Mouse (Mus musculus) layer of hippocampus, adult 9-11 months (tissue): ENCODE data around the gene Rbms2.
A peak's percentile ranks its signal among the peaks of the same experiment; 100 is the strongest.

Experiments
- DNase-seq: peaks from one replicate; pipeline ENCODE4 v3.0.0; 2022

Gene Rbms2

DNA sequence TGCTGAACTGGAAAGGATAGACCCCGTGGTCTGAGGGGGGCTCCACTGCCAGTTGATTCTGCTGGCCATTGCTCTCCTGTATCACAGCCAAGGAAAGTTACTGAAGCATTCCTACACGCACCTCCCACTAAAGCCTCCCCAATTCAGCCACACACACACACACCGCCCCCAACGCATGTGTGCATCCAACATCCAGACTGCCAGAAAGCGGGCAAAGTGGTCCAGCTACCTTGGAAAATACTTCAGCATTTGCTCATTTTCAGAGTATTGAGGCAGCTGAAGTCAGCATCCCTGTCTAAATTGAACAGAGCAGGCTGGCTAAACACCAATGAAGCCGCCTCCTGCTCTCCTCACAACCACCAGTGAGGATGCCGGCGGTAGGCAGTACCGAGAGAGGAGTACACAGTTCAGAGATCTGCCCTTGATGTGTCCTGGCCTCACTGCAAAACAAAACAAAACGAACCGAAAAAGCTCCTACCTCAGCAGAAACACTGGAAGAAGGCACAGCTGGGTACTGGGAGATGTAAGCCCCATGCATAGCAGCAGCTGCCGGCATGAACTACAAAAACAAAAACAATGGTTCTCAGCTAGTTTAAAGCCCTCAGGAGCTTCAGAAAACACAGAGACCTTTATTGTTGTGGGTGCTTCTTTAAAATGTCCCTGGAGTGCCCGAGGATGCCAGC, 46.3 kb downstream of the Rbms2 start:
- DNase-seq, result peak; percentile 79

- DNase-seq, result no peak
Measured at GRCm38 (mm10) chr10:128131812-128132211, 48.3 kb downstream of the Rbms2 start.

GRCm38 (mm10) chr10:128131297-128131696, 48.8 kb downstream of the Rbms2 start:
- no peak for DNase-seq

DNA sequence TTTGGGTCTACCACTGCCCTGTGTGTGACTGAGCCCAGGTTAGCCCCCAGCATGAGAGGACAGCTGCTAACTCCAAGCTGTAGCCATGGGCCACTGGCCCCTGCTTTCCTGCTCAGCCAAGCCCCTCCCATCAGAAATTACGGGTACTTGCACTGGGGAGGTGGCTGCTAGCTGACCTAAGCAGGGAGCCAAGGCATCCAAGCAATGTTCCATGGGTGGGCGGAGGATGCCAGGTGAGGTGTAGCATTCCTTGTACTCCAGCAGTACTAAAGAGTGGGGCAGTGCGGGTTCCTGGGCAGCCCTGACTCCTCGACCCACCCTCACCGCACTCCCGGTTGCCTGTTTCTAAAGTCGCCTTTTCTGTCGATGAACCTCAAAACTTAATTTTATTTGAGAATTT, 52.0 kb downstream of the Rbms2 start:
- no peak for DNase-seq

- no peak for DNase-seq
Measured at GRCm38 (mm10) chr10:128127497-128127896, 52.6 kb downstream of the Rbms2 start.

DNA sequence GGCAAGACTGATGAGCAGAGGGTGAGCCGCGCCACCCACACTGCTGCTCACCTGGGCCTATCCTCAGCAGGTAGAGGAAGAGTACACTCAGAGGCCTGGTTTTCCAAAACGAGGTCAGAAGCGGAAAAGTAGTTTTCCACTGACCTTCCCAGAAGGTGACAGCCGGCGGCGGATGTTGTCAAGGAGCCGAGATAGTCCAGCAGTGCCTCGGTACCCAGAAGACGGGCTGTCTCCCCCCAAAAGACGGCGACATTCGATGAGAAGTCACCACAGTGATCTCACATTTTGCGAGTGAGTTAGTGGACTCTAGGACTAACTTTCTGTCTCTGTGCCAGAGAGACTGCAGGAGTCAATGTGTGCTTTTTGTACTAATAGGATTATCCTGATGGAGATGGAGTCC, 54.1 kb downstream of the Rbms2 start:
- no peak for DNase-seq

GRCm38 (mm10) chr10:128124831-128125230, 55.3 kb downstream of the Rbms2 start:
- DNase-seq, result no peak

- no peak for DNase-seq
Measured at GRCm38 (mm10) chr10:128123833-128124232, 56.3 kb downstream of the Rbms2 start.

DNA sequence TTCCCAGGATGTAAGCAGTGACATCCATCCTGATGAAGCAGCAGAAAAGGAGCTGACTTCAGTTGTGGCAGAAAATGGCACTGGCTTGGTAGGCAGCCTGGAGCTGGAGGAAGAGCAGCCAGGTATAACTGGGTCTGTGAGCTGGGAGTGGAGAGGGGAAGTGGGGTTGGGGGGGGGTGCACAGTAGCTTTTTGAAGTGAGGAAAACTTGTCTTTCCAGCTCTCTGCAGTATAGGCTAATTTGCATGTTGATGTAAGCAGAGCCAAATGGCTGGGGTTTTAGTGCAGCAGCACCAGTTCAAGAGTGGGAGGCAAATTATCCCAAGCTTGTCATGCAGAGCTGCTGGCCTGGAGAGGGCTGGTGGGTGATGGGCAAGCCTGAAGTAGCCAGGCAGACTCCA, 68.9 kb downstream of the Rbms2 start:
- no peak for DNase-seq

- DNase-seq, result no peak
Measured at GRCm38 (mm10) chr10:128110103-128110761, 69.9 kb downstream of the Rbms2 start.

GRCm38 (mm10) chr10:128097587-128097971, 82.5 kb downstream of the Rbms2 start:
- peak; percentile 48 for DNase-seq

GRCm38 (mm10) chr10:128096693-128097586, 83.2 kb downstream of the Rbms2 start:
- peak; percentile 79 for DNase-seq

- no peak for DNase-seq
Measured at GRCm38 (mm10) chr10:128096313-128096692, 83.8 kb downstream of the Rbms2 start.

- no peak for DNase-seq
Measured at GRCm38 (mm10) chr10:128095003-128095636, 85.0 kb downstream of the Rbms2 start.

GRCm38 (mm10) chr10:128094340-128094968, 85.6 kb downstream of the Rbms2 start:
- peak; percentile 86 for DNase-seq

- peak; percentile 19 for DNase-seq
Measured at GRCm38 (mm10) chr10:128093496-128094294, 86.4 kb downstream of the Rbms2 start.

DNA sequence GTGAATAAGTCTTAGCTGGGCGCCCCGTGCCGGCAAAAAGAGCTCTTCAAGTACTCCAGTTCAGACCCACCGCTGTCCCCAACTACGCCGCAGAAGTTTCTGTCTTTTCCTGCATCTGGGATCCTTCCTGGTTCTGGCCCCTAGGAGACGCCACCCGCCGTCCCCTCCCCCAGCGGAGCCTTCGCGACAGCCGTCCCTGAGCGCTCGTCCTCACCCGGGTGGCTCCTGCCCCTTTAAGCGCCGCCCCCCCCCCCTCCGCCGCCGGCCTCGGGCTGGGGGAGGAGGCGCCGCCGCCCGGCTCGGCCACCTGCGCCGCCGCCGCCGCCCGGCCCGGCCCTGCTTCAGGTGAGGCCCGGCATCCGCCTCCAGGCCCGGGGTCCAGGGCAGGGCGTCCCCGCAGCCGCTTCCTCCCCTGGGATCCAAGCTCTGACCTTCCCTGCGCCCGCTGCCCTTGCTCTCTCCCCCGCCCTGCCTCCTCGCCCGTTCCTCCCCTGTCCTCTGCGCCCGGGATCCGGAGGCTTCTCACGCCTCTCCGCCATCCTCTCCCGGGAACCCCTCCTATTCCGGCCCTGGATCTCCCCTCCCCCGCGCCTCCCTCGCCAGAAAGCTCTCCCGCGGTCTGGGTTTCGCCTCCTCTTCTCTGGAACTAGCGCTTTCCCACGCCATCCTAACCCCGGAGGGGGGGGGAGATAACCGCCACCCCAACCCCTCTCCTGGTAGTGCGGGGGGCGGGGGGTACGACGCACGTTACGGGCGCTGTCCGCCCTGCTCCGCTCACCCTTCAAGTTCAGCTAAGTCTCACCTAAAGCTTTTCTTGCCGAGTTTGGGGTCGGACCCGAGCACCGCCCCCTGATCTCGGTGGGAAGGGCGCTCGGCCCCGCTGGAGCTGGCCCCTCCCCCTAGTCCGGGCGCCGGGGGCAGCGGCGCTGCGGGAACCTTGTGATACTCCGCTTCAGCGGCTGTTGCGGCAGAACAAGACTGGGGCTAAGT, 87.3 kb downstream of the Rbms2 start:
- peak; percentile 67 for DNase-seq

DNA sequence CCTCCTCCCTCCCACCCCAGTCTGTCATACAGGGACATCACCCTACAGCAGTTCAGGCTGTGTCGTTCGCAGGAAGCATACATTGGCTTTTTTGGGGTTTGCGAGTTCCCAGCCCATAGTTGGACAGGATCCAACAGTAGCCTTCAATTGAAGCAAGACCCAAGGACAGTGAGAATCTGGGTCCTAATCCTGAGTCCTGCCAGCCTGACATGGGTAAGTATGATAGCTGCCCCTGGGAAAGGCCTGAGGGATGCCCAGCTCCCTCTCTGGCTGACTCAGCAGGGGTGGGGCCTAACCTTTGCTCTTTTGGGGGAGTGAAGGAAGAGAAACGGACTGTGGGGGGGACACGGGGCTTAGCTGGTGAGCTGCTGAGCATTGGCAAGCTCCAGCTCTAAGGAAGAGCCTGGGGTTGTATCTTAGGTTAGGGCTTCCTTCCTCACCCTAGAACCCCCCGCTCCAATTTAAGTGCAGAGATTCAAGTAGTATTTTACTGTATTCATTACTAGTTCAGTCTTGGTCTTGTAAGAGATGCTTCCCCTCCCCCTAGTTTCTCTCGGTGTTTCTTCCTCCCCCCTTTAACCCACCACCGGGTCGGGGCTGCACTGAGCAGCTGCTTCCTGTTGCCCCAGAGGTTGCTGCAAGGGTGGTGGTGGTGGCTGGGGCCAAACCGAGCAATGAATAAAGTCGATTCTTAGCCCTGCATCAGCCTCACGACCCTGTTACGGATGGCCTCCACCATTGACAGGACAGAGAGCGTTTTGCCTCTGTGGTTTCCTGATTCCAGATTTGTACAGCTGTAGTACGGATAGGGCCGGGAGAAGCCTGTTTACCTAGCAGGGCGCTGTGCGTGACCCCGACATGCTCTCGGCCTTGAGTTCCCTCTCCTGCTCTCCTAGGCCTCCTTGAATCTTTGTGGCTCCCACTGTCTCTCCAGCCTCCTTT, 88.3 kb downstream of the Rbms2 start, which contains the start of gene Baz2a:
Gene Baz2a (plus strand): TSS at position 14 of the 942 bp plus-strand sequence.
- peak; percentile 44 for DNase-seq
